Mouse (Mus musculus): ENCODE measurements around the gene Ciz1.

- no peak for TF ChIP-seq CTCF (IDR thresholded peaks at IDR 0.05; ENCODE audit: extremely low read depth, insufficient read depth, low read length)
- no peak for TF ChIP-seq POLR2A (IDR thresholded peaks at IDR 0.05; ENCODE audit: extremely low read depth, insufficient read depth, low read length)
Observed at GRCm38 (mm10) chr2:32416556-32416955, 64.4 kb downstream of the Ciz1 start.
